Mouse (Mus musculus): ENCODE measurements around the gene Dynlrb1. TPM values are rescaled to one million over a fixed set of nuclear protein-coding genes. Genes with fewer than 3 reads are reported as not detected.

Dynlrb1 gene
- 380 and 389 TPM in 2 replicates for polyA plus RNA-seq (2016; fragmentation: Nextera tagmentation; extraction: Ambion mirVana)

- Histone ChIP-seq H3K4me3 (peak within 1 kb of the TSS; percentile 83), H3K27me3 (ENCODE audit: insufficient read depth, poor library complexity, severe bottlenecking) (no peaks in the 10 kb centered on the region), H3K9me3 (no peaks in the 10 kb centered on the region), H3K36me3 (peaks cover 9% of the 10 kb centered on the region), H3K4me1 (peaks cover 23% of the 10 kb centered on the region), H3K27ac (peak within 1 kb of the TSS; percentile 95)
- DNase-seq (ENCODE audit: low spot score): peak; percentile 99
- WGBS: under 1% methylated on average over 50 of the region's 50 CpGs
Measured at GRCm38 (mm10) chr2:155236362-155236992, at the start of gene Dynlrb1. Gene Dynlrb1 (plus strand): TSS chr2:155236533.

GRCm38 (mm10) chr2:155207419-155207818, 28.9 kb upstream of the Dynlrb1 start:
- no peaks in the 10 kb centered on the region for H3K4me1 ChIP-seq
- H3K36me3 ChIP-seq: peaks cover 83% of the 10 kb centered on the region
- WGBS: 77% methylated on average over 2 of the region's 2 CpGs

GRCm38 (mm10) chr2:155223145-155223544, 13.2 kb upstream of the Dynlrb1 start:
- Histone ChIP-seq H3K4me1 (no peaks in the 10 kb centered on the region), H3K36me3 (peaks cover 82% of the 10 kb centered on the region), H3K9me3 (no peaks in the 10 kb centered on the region), H3K27me3 (ENCODE audit: insufficient read depth, poor library complexity, severe bottlenecking) (no peaks in the 10 kb centered on the region), H3K27ac (no peak overlapping the region), H3K4me3 (no peak overlapping the region)
- 77% methylated on average over 2 of the region's 2 CpGs for WGBS
- no peak for DNase-seq (ENCODE audit: low spot score)

More at GRCm38 (mm10) chr2:155207419-155207818, 28.9 kb upstream of the Dynlrb1 start:
- DNase-seq (ENCODE audit: low spot score): no peak
- no peak overlapping the region for H3K4me3 ChIP-seq
- no peaks in the 10 kb centered on the region for H3K9me3 ChIP-seq
- H3K27ac ChIP-seq: no peak overlapping the region
- no peaks in the 10 kb centered on the region for H3K27me3 ChIP-seq (ENCODE audit: insufficient read depth, poor library complexity, severe bottlenecking)

GRCm38 (mm10) chr2:155224721-155225120, 11.6 kb upstream of the Dynlrb1 start:
- peaks cover 67% of the 10 kb centered on the region for H3K36me3 ChIP-seq
- no peak for DNase-seq (ENCODE audit: low spot score)
- no peaks in the 10 kb centered on the region for H3K4me1 ChIP-seq
- H3K27ac ChIP-seq: no peak overlapping the region
- H3K27me3 ChIP-seq (ENCODE audit: insufficient read depth, poor library complexity, severe bottlenecking): no peaks in the 10 kb centered on the region
- no peak overlapping the region for H3K4me3 ChIP-seq
- H3K9me3 ChIP-seq: no peaks in the 10 kb centered on the region
- 72% methylated on average over 7 of the region's 7 CpGs for WGBS

- no peaks in the 10 kb centered on the region for H3K9me3 ChIP-seq
- H3K36me3 ChIP-seq: peaks cover 4% of the 10 kb centered on the region
- H3K4me1 ChIP-seq: peaks cover 20% of the 10 kb centered on the region
- H3K27ac ChIP-seq: peak overlapping the region; percentile 95
- DNase-seq (ENCODE audit: low spot score): no peak
- WGBS: 9% methylated on average over 13 of the region's 13 CpGs
- no peaks in the 10 kb centered on the region for H3K27me3 ChIP-seq (ENCODE audit: insufficient read depth, poor library complexity, severe bottlenecking)
- H3K4me3 ChIP-seq: peak overlapping the region; percentile 83
Measured at GRCm38 (mm10) chr2:155235746-155236361, 479 bp upstream of the Dynlrb1 start.

GRCm38 (mm10) chr2:155237276-155237675, 943 bp downstream of the Dynlrb1 start:
- Histone ChIP-seq H3K36me3 (peaks cover 10% of the 10 kb centered on the region), H3K4me1 (peaks cover 23% of the 10 kb centered on the region), H3K27me3 (ENCODE audit: insufficient read depth, poor library complexity, severe bottlenecking) (no peaks in the 10 kb centered on the region), H3K9me3 (no peaks in the 10 kb centered on the region), H3K4me3 (peak overlapping the region; percentile 83), H3K27ac (peak overlapping the region; percentile 95)
- no peak for DNase-seq (ENCODE audit: low spot score)
- WGBS: 13% methylated on average over 4 of the region's 4 CpGs

GRCm38 (mm10) chr2:155240915-155241314, 4.6 kb downstream of the Dynlrb1 start:
- H3K36me3 ChIP-seq: peaks cover 46% of the 10 kb centered on the region
- H3K9me3 ChIP-seq: no peaks in the 10 kb centered on the region
- H3K4me1 ChIP-seq: peaks cover 32% of the 10 kb centered on the region
- H3K27me3 ChIP-seq (ENCODE audit: insufficient read depth, poor library complexity, severe bottlenecking): no peaks in the 10 kb centered on the region
- H3K4me3 ChIP-seq: no peak overlapping the region
- DNase-seq (ENCODE audit: low spot score): no peak
- 75% methylated on average over 4 of the region's 4 CpGs for WGBS
- no peak overlapping the region for H3K27ac ChIP-seq

GRCm38 (mm10) chr2:155242296-155242855, 6.0 kb downstream of the Dynlrb1 start:
- H3K4me3 ChIP-seq: no peak overlapping the region
- H3K4me1 ChIP-seq: peaks cover 32% of the 10 kb centered on the region
- no peaks in the 10 kb centered on the region for H3K9me3 ChIP-seq
- H3K27ac ChIP-seq: no peak overlapping the region
- H3K27me3 ChIP-seq (ENCODE audit: insufficient read depth, poor library complexity, severe bottlenecking): no peaks in the 10 kb centered on the region
- peaks cover 59% of the 10 kb centered on the region for H3K36me3 ChIP-seq
- WGBS: 75% methylated on average over 7 of the region's 7 CpGs
- no peak for DNase-seq (ENCODE audit: low spot score)

- Histone ChIP-seq H3K27me3 (ENCODE audit: insufficient read depth, poor library complexity, severe bottlenecking) (no peaks in the 10 kb centered on the region), H3K4me3 (no peak overlapping the region), H3K9me3 (no peaks in the 10 kb centered on the region), H3K4me1 (peaks cover 13% of the 10 kb centered on the region; the same call in 1 of the 2 replicates), H3K36me3 (peaks cover 90% of the 10 kb centered on the region), H3K27ac (no peak overlapping the region)
- no peak for DNase-seq (ENCODE audit: low spot score)
- WGBS: 67% methylated on average over 4 of the region's 4 CpGs
Measured at GRCm38 (mm10) chr2:155246231-155246630, 9.9 kb downstream of the Dynlrb1 start.

- Histone ChIP-seq H3K4me3 (no peak overlapping the region), H3K36me3 (peaks cover 85% of the 10 kb centered on the region), H3K9me3 (no peaks in the 10 kb centered on the region), H3K27ac (no peak overlapping the region), H3K27me3 (ENCODE audit: insufficient read depth, poor library complexity, severe bottlenecking) (no peaks in the 10 kb centered on the region), H3K4me1 (peaks cover 10% of the 10 kb centered on the region; the same call in 1 of the 2 replicates)
- 97% methylated on average over 1 of the region's 1 CpGs for WGBS
- no peak for DNase-seq (ENCODE audit: low spot score)
Measured at GRCm38 (mm10) chr2:155248206-155248605, 11.9 kb downstream of the Dynlrb1 start.

- 87% methylated on average over 2 of the region's 2 CpGs for WGBS
- DNase-seq (ENCODE audit: low spot score): no peak
- Histone ChIP-seq H3K36me3 (peaks cover 80% of the 10 kb centered on the region), H3K4me1 (peaks cover 10% of the 10 kb centered on the region; the same call in 1 of the 2 replicates), H3K4me3 (no peak overlapping the region), H3K27me3 (ENCODE audit: insufficient read depth, poor library complexity, severe bottlenecking) (no peaks in the 10 kb centered on the region), H3K27ac (no peak overlapping the region), H3K9me3 (no peaks in the 10 kb centered on the region)
Measured at GRCm38 (mm10) chr2:155248718-155249117, 12.4 kb downstream of the Dynlrb1 start.

GRCm38 (mm10) chr2:155249588-155249987, 13.3 kb downstream of the Dynlrb1 start:
- no peaks in the 10 kb centered on the region for H3K27me3 ChIP-seq (ENCODE audit: insufficient read depth, poor library complexity, severe bottlenecking)
- no peaks in the 10 kb centered on the region for H3K9me3 ChIP-seq
- no peak for DNase-seq (ENCODE audit: low spot score)
- 83% methylated on average over 5 of the region's 5 CpGs for WGBS
- H3K4me1 ChIP-seq: peaks cover 10% of the 10 kb centered on the region; the same call in 1 of the 2 replicates
- H3K4me3 ChIP-seq: no peak overlapping the region
- peaks cover 71% of the 10 kb centered on the region for H3K36me3 ChIP-seq
- H3K27ac ChIP-seq: no peak overlapping the region

GRCm38 (mm10) chr2:155265526-155265925, 29.2 kb downstream of the Dynlrb1 start:
- WGBS: 91% methylated on average over 6 of the region's 6 CpGs
- H3K27me3 ChIP-seq (ENCODE audit: insufficient read depth, poor library complexity, severe bottlenecking): no peaks in the 10 kb centered on the region

More at GRCm38 (mm10) chr2:155265526-155265925, 29.2 kb downstream of the Dynlrb1 start:
- Histone ChIP-seq H3K4me3 (no peak overlapping the region), H3K9me3 (0 out of 2 replicates have a peak, but pooled peaks cover 3% of the 10 kb centered on the region), H3K27ac (no peak overlapping the region), H3K4me1 (no peaks in the 10 kb centered on the region), H3K36me3 (no peaks in the 10 kb centered on the region)
- no peak for DNase-seq (ENCODE audit: low spot score)

Data from heart, embryonic 10.5 days (tissue).